Mouse (Mus musculus) kidney, embryonic 15.5 days (tissue): ENCODE measurements at regions not wholly inside any gene's neighbourhood (a gene's known extent, or its start where the extent isn't known, plus 50 kb on each side); places are given as distances from the start of the nearest gene placed in this dataset.

Experiments used
- ATAC-seq: fragments of 200-750 bp; cut with Nextera tagmentation; replicated peaks from 2 replicates; pipeline ENCODE4 v1.8.0; 2017; ENCODE audit warnings: moderate TSS enrichment; ENCODE audit not compliant: low FRiP score
- H3K27ac ChIP-seq: fragments of 300-500 bp; sonication (generic); 2 replicates; pipeline ENCODE4 v1.5.1; 2015; ENCODE audit warnings: mild to moderate bottlenecking, inconsistent platforms
- H3K27me3 ChIP-seq: fragments of 300-500 bp; sonication (generic); 2 replicates; pipeline ENCODE4 v1.6.1; 2015; ENCODE audit warnings: inconsistent platforms
- H3K36me3 ChIP-seq: fragments of 300-500 bp; sonication (generic); 2 replicates; pipeline ENCODE4 v1.6.1; 2015; ENCODE audit warnings: inconsistent platforms
- H3K4me1 ChIP-seq: fragments of 300-500 bp; sonication (generic); 2 replicates; pipeline ENCODE4 v1.6.1; 2015; ENCODE audit warnings: inconsistent platforms
- H3K4me2 ChIP-seq: fragments of 300-500 bp; sonication (generic); 2 replicates; pipeline ENCODE4 v1.6.1; 2015; ENCODE audit warnings: moderate library complexity, mild to moderate bottlenecking, inconsistent platforms
- H3K4me3 ChIP-seq: fragments of 300-500 bp; sonication (generic); replicated peaks from 2 replicates; pipeline ENCODE4 v1.5.1; 2015; ENCODE audit warnings: mild to moderate bottlenecking, inconsistent platforms
- H3K9ac ChIP-seq: fragments of 300-500 bp; sonication (generic); 2 replicates; pipeline ENCODE4 v1.6.1; 2015; ENCODE audit warnings: mild to moderate bottlenecking, inconsistent platforms
- H3K9me3 ChIP-seq: fragments of 300-500 bp; sonication (generic); replicated peaks from 2 replicates; pipeline ENCODE4 v1.6.1; 2016; ENCODE audit warnings: inconsistent platforms
- WGBS: fragments of 180-500 bp; shearing (Covaris S2); methylation state at CpG from one replicate; pipeline ENCODE4 v1.1.7; 2015; ENCODE audit warnings: mixed read lengths; 5-methylcytosine and 5-hydroxymethylcytosine counted together

DNA sequence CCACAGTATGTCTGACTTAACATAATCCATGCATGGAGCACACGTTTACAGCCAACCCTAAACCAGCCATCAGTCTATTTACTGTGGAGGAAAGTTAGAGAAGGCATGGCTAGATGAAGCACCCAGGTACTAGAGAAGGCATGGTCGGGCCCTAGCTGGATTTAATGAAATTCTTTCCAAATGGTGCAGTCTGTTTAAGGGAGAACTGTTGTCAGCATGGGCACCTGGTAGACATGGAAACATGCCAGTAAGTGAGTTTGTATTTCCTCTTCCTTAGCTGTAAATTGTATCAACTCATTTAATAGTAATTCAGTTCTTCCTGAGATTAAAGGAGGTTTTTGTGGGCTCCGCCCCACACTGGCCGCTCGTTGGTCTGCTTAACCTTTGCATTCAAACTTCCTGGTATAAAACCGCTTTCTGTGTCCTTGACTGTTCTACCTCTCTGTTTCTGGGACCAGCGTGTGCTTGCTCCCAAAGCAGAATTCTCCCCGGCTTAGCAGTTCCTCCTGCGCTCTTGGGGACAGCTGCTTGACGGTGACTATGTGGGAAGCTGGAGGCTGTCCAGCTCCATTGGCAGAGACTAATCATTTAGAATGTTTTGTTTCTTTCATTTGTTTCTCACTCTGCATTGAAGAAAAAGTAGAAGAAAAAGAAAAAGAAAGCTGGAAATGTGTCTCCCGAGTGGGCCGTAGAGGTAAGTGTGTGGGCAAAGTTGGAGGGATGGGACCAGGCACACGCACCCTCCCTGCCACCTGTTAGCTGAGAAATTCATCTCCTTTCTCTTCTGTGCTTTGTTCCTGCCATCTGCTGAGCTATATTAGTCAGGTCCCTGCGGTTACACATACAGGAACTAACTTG, 96.0 kb upstream of the St6galnac5 start:
- no peak; the same call in 1 of the 2 replicates for ATAC-seq
- Histone ChIP-seq H3K9ac (no peak overlapping the region), H3K4me3 (no peak overlapping the region), H3K36me3 (no peaks in the 10 kb centered on the region), H3K9me3 (no peaks in the 10 kb centered on the region), H3K4me1 (0 out of 2 replicates have a peak, but pooled peaks cover 3% of the 10 kb centered on the region), H3K27me3 (no peaks in the 10 kb centered on the region), H3K4me2 (no peak overlapping the region), H3K27ac (no peak overlapping the region)
- WGBS = 71% methylated on average over 14 of the region's 14 CpGs

DNA sequence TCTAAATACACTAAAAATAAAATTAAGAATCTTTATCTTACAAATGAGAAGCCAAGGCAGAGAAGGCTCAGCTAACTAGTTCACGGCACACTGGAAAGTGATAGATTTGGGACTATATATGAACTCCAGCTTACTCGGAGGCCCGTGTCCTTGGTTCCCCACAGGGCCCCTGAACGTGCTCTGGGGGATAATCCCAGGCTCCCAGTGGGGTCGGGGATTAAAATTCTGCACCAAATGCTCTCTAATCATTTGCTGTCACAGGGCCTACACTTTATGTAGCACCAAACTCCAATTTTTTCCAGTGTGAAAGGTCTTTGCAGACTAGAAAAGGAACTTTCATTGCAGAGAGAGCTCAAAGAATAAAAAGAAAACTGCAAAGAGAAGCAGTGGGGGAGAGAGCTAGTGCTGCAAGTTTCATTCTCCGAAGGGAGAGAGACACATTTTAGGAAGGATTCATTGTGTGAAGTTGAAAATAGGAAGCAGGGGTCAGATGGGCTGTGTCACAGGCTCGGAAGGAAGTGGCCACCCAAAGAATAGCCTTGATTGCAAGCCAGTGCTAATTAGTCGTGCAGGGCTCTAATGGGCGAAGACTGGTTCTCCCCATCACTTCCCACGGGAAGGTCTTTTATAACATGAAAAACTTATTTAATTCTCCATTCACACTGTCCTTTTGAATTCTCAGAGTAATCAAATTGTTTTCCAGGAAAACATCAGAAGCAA, 90.3 kb upstream of the St6galnac5 start:
- Histone ChIP-seq H3K9ac (no peak overlapping the region), H3K36me3 (no peaks in the 10 kb centered on the region), H3K4me3 (no peak overlapping the region), H3K4me2 (no peak overlapping the region), H3K27me3 (no peaks in the 10 kb centered on the region), H3K9me3 (no peaks in the 10 kb centered on the region), H3K27ac (no peak overlapping the region), H3K4me1 (no peaks in the 10 kb centered on the region)
- no peak for ATAC-seq
- 64% methylated on average over 10 of the region's 10 CpGs for WGBS

DNA sequence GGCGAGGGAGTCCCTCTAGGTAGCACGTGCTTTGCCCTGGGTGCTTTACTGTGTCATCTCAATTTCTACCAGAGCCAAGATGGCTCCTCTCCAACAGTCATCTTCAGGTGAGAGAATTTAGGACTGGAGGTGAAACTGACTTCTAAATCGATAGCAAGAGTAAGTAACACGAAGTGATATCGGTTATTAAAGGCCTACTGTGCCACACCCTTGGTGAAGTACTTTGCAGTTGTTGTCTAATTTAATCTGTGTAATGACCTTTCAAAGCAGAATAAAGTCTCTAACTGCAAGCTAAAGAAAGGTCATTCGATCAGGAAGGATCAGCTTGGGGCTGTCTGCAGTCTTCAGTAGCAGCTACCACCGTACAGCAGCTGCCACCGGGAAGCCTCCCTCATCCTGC, 89.5 kb upstream of the St6galnac5 start:
- ATAC-seq = no peak
- Histone ChIP-seq H3K4me1 (no peaks in the 10 kb centered on the region), H3K36me3 (no peaks in the 10 kb centered on the region), H3K4me2 (no peak overlapping the region), H3K4me3 (no peak overlapping the region), H3K27me3 (no peaks in the 10 kb centered on the region), H3K9ac (no peak overlapping the region), H3K27ac (no peak overlapping the region), H3K9me3 (no peaks in the 10 kb centered on the region)
- WGBS = 77% methylated on average over 8 of the region's 8 CpGs

DNA sequence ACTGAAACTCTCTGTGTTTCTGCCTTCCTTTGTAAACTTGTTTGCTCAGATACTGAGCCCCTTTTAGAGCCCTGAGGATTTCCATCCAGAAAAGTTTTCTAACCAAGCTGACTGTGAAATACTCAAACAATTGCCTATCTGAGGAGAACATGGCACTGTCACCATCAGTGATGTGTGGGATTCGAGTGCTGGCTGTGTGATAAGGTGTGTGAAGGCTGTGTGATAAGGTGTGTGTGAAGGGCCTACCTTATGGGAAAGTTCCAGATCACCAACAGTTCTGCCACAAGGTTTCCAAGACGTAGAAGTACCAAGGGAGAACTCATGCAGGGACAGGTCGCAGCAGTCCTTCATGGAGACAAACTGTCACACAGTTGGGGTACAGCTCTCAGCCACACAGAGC, 89.1 kb upstream of the St6galnac5 start:
- Histone ChIP-seq H3K27me3 (no peaks in the 10 kb centered on the region), H3K4me2 (no peak overlapping the region), H3K36me3 (no peaks in the 10 kb centered on the region), H3K9me3 (no peaks in the 10 kb centered on the region), H3K4me3 (no peak overlapping the region), H3K4me1 (no peaks in the 10 kb centered on the region), H3K9ac (no peak overlapping the region), H3K27ac (no peak overlapping the region)
- no peak for ATAC-seq
- 91% methylated on average over 3 of the region's 3 CpGs for WGBS

DNA sequence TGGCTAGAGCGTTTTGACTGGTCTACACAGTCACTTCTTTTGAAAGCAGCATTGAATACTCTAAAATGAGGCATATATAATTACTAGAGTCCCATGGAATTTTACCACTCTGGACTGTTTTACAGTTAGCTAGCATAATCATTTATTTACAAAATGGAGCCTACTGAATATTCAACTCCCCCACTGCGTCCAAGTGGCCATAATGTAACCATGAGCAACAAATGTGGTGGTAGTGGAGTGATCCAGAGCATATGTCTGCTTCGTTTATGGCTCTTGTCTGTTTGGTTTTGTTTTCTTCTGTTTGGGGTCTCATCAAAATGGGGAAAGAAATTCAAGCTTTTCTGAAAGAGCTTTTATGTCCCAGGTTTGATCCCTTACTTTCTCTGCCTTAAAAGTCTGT, 83.8 kb upstream of the St6galnac5 start:
- Histone ChIP-seq H3K36me3 (no peaks in the 10 kb centered on the region), H3K4me3 (no peak overlapping the region), H3K9ac (no peak overlapping the region), H3K4me1 (no peaks in the 10 kb centered on the region), H3K27ac (no peak overlapping the region), H3K27me3 (no peaks in the 10 kb centered on the region), H3K9me3 (no peaks in the 10 kb centered on the region), H3K4me2 (no peak overlapping the region)
- WGBS = 70% methylated on average over 3 of the region's 3 CpGs
- ATAC-seq = no peak

DNA sequence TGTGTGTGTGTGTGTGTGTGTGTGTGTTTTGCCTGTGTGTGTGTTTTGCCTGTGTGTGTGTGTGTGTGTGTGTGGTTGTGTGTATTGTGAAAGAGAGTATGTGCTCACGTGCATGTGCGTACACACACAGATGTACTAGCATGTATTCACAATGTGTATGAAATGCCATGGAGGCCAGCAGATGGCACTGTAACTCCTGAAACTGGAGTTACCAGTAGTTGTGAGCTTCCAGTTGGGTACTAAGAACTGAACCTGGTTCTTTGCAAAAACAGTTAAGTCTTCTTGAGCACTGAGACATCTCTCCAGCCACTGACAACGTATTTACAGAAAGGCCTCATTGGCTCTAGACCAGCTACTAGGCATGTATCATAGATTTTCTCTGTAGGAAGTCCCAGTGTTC, 71.1 kb upstream of the St6galnac5 start:
- H3K27me3 ChIP-seq = no peaks in the 10 kb centered on the region
- no peak overlapping the region for H3K9ac ChIP-seq
- H3K36me3 ChIP-seq = no peaks in the 10 kb centered on the region
- H3K9me3 ChIP-seq = no peaks in the 10 kb centered on the region
- 98% methylated on average over 3 of the region's 3 CpGs for WGBS
- no peak overlapping the region for H3K4me2 ChIP-seq
- H3K27ac ChIP-seq = no peak overlapping the region
- H3K4me3 ChIP-seq = no peak overlapping the region
- ATAC-seq = no peak
- H3K4me1 ChIP-seq = no peaks in the 10 kb centered on the region

DNA sequence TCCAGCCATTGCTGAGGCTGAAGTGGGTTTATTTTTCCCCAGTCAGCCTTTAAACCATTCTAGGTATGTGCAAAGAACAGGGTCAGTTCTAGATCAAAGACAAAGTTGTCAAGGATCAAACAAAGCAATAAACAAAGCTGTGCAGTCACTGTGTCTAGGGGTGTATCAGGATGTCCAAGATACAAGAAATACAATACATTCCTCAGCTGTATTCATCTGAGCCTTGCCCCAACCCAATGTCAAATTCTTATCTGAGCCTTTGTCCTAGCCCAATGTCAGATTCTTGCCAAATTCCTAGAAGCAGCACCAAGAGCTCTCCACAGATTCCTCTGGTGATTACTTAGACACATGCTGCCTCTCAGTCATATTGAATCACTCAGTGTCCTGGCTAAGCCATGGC, 69.5 kb upstream of the St6galnac5 start:
- H3K36me3 ChIP-seq = no peaks in the 10 kb centered on the region
- H3K9me3 ChIP-seq = 0 out of 2 replicates have a peak, but pooled peaks cover 8% of the 10 kb centered on the region
- no peaks in the 10 kb centered on the region for H3K4me1 ChIP-seq
- no peak overlapping the region for H3K4me2 ChIP-seq
- H3K9ac ChIP-seq = no peak overlapping the region
- ATAC-seq = no peak
- H3K4me3 ChIP-seq = no peak overlapping the region
- no peaks in the 10 kb centered on the region for H3K27me3 ChIP-seq
- no peak overlapping the region for H3K27ac ChIP-seq

DNA sequence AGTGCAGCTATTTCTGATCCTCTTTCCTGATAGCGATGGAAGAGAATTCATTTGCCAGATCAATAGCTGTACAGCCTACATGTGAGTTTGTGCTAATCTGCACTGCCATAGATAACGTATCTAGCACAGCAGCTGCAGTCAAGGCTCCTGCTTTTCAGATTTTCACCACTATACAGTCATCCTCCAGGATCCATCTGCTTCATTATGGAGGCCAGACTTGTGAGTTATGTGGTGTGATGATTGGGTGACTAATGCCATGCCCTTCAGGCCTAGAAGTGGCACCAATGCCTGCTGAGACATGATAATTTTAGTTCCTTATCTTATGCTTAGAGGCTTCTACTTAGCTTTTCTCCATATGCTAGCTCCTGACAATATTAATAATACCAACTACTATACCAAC, 63.3 kb upstream of the St6galnac5 start:
- Histone ChIP-seq H3K9me3 (0 out of 2 replicates have a peak, but pooled peaks cover 8% of the 10 kb centered on the region), H3K4me1 (no peaks in the 10 kb centered on the region), H3K4me3 (no peak overlapping the region), H3K27me3 (no peaks in the 10 kb centered on the region), H3K4me2 (no peak overlapping the region), H3K27ac (no peak overlapping the region), H3K9ac (no peak overlapping the region), H3K36me3 (no peaks in the 10 kb centered on the region)
- ATAC-seq = no peak
- 92% methylated on average over 2 of the region's 2 CpGs for WGBS

DNA sequence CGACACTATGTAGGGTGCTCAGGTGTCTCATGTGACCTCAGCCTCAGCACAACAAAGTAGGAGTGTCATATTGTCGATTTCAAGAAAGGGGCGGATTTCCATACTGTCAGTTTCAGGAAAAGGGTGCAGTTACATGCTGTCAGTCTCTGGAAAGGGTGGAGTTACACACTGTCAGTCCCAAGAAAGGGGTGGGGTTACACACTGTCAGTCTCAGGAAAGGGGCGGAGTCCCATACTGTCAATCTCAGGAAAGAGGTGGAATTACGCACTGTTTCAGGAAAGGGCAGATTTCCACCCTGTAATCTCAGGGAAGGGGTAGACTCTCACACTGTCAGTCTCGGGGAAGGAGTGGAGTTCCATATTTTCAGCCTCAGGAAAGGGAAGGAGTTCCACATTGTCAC, 51.9 kb upstream of the St6galnac5 start:
- no peak for ATAC-seq
- H3K9ac ChIP-seq = no peak overlapping the region
- H3K9me3 ChIP-seq = no peaks in the 10 kb centered on the region
- no peaks in the 10 kb centered on the region for H3K36me3 ChIP-seq
- no peak overlapping the region for H3K27ac ChIP-seq
- H3K4me3 ChIP-seq = no peak overlapping the region
- no peaks in the 10 kb centered on the region for H3K4me1 ChIP-seq
- 80% methylated on average over 6 of the region's 6 CpGs for WGBS
- H3K27me3 ChIP-seq = no peaks in the 10 kb centered on the region
- no peak overlapping the region for H3K4me2 ChIP-seq
